Mouse (Mus musculus): ENCODE measurements around the gene Erc2. TPM values are rescaled to one million over a fixed set of nuclear protein-coding genes. Genes with fewer than 3 reads are reported as not detected.
"Not testable (repeated sequence)": the region's sequence is repeated elsewhere in the genome, so short reads cannot be mapped to it uniquely, and the experiment has no call there.

Gene Erc2
- total RNA-seq (2022): 100 to 1,000 TPM; 179 to 201 (median 190) TPM

DNA sequence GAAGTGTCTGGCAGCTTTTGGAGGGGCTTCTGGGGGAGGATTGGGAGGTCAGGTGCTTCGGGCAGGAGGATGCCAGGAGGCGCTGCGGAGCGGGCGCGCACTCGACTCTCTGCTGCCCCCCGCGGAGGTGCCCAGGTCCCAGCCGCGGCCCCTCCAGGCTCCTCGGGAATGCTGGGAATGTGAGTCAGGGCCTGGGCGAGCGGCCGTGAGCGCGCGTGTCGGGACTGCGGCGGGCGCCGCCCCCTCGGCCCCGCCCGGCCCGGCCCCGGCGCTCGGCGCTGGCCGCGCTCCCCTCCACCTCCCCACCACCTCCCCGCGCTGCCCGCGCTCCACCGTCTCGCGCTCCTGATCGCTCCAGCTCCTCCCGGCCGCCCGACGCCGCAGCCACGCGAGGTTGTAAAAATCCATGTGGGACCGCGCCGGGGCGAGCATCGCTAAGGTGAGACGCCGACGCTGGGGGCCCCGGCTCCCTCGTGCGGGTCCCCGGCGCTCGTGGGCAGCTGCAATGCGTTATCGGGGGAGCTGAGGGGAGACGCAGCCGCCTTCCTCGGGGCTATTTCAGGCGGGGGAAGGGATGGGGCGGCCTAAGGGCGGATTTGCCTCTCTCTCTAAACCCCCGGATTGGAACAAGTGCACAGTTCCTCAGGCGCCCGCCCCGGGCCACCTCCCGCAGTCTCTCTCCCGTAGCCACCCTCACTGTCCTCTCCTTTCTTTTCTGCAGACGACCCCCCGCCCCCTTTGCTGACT, at the start of gene Erc2:
Erc2 (plus strand) TSS at position 253 of the 747 bp plus-strand sequence.
- DNase-seq (ENCODE audit: low spot score in 2 of 2): peak; percentile 56 to 80

DNA sequence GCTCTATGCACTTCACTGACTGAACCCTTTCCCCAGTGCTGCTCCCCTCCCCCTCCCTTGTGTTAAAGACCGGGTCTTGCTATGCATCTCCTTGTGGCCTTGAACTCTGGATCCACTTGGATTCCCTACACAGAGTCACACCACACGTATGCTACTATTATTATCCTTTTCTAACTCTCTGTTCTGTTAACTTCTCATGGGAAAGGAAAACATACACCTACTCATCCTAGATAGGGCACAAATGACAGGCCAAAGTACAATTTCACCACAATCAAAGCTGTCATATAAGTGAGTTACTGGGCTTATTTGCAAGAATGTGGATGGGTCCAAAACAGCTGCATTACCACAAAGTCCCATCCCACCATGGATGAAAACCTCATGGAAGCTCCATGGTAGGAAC, 43.8 kb upstream of the Erc2 start:
- DNase-seq (ENCODE audit: low spot score in 2 of 2): no peak

DNA sequence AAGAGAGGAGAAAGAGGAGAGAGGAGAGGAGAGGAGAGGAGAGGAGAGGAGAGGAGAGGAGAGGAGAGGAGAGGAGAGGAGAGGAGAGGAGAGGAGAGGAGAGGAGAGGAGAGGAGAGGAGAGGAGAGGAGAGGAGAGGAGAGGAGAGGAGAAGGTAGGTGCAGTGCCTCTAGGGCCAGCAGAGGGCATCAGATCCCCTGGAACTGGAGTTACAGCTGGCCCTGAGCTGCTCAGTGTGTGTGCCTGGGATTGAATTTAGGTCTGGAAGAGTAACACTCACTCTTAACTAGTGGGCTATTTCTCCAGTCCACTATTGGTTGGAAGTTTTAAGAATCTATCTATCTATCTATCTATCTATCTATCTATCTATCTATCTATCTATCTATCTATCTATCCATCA, 32.6 kb upstream of the Erc2 start:
- DNase-seq (ENCODE audit: low spot score in 2 of 2): not testable (repeated sequence)

DNA sequence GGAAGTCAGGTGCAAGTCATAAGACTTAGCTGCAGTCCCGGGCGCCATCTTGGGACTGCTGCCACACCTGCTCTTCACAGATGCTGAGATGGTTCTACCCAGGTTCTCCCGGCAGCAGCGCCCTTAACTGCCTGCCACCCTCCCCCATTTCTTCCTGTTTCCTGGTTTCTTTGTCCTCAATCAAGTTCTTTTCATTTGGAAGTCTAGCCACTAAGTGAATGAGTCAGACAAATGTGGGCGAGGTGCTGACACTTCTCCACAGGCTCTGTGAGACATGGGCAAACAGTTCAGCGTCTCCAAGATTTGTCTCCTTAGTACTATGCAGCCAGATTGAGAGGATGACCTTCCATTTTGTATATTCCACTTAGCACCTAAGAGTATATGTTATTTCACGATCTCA, 30.1 kb upstream of the Erc2 start:
- no peak for DNase-seq (ENCODE audit: low spot score in 2 of 2)

DNA sequence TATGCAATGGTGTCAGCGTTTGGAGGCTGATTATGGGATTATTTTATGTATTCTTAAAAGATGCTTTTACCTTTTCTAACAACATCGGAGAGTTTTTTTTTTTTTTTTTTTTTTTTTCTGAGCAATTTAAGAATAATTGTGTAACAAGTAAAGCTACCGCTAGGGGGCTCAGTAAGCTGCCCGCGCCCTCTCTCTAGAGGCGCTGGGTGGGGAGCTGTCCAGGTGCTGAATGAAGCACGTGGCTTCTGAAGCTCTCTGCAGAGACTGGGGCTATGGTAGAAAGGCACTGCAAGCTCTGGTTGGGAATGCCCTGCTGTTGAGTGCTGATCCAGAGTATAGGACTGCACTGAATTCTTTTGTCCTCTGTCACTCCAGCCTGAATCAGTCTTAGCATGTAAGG, 26.0 kb upstream of the Erc2 start:
- no peak for DNase-seq (ENCODE audit: low spot score in 2 of 2)

DNA sequence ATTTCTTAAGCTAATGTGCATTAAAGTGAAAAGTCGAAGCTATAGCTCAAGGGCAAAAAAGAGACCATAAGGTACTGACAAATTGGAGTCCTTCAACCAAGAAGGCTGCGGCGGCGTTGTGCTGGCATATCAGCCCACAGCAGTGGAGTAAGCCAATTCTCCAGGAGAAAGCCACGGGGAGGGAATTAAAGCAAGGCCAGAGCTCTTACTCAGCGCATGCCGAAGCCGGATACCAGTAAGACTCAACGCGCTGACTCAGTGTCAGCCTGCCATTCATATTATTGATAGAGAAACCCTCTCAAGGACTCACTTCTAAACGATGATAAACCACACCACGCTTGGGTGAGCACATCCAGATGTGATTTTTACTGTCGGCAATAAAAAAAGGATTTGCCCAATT, 20.1 kb upstream of the Erc2 start:
- no peak for DNase-seq (ENCODE audit: low spot score in 2 of 2)

DNA sequence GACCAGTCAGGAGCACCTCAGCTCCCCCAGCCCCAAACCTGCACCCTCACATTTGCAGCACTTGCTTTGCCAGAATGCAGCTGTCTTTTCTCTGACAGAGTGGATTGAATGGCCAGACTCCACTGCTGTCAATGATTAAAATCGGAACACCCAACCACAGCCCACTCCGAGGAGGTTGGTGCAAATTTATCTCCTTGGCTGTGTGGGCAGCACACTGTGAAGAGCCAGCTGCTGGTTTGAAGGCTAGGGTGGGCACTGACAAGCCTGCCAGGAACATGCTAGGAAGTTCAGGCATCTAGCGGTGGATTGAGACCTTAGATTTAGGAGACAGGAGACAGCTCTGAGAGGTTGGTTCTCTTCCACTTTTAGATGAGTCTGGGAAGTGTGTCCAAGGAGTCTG, 14.8 kb upstream of the Erc2 start:
- DNase-seq (ENCODE audit: low spot score in 2 of 2): peak in 1 of 2 experiments; percentile 41

DNA sequence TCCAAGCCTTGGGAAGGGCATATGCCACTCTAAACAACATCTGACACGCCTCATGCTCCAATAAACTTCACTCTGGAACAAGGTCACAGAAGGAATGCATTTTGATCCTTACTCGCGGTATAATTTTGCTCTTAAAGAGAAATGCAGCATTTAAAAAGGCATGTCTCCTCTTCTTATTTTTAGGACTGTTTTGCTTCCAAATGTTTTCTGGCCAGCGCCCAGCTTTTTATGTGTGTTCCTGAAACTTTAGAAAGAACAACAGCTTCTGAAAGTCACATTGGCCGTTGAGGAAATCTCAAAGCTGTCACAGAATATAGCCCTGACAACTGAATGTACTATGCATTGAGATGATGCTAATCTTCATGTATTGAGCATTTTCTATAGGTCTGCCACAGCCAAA, 8.5 kb upstream of the Erc2 start:
- DNase-seq (ENCODE audit: low spot score in 2 of 2): no peak

DNA sequence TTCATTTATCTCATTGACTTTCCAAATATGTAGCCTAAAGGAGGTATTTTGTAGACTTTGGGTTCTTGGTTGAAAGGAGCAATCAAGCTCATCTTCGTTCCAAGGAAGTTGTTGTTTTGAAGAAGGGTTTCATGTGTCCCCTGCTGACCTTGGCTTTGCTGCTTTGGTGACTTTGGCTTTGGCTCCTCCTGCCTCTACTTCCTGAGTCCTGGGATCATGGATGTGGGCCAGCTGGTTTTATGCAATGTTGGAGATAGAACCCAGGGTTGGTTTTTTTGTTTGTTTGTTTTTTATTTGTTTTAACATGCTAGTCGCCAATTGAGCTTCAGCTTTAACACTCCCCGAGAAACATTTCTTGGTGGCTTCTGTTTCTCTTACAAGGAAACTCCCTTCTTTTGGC, 4.9 kb upstream of the Erc2 start:
- no peak for DNase-seq (ENCODE audit: low spot score in 2 of 2)

DNA sequence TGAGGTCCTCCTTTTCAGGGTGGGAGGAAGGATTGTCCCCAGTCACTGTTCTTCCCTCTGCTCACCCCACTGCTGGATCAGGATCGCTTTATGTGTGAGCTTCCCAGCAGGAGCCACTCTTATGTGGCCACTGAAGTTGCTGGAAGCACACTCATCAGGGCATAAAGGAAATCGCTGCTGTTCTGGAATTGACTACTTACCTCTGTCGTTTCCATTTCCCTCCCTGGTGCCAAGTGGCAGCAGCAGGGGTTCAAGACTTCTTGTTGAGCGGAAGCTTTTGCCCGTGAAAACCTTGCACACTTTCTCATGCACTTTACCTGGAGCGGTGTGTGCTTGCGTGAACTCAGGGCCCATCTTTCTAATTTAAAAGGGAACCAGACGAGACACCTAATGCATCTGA, 652 bp upstream of the Erc2 start:
- DNase-seq (ENCODE audit: low spot score in 2 of 2): no peak

DNA sequence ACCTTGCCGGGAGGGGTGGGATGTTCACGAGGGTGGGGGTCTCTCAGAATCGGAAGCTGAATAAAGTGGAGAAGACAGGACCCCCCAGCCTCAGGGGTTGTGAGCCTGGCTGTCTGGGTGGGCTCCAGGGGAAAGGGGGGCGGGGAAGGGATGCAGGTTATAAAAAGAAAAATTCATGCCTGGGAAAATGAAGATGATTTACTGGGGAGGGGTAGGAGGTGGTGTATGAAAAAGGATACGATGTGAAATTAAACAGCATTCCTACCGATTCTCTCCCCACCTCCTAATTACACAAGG, 643 bp downstream of the Erc2 start:
- no peak for DNase-seq (ENCODE audit: low spot score in 2 of 2)

DNA sequence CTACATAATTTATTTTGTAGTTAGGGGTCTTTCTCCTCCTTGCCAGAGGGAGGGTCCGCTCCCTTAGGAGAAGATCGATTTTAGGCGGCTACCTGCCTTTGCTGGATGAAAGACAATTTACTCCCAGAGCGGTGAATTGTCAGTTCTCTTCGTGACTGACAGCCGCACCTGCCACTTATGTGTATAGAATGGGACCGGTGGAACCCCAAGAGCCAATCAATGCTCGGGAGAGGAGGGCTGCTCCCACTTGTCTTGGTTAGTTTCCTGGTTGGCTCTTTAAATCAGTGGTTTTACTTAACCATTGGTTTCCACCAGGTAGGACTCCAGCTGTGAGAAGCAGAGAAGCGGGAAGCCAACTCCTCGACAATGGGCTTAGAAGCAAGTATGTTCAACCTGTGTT, 1.1 kb downstream of the Erc2 start:
- DNase-seq (ENCODE audit: low spot score in 2 of 2): peak; percentile 36 to 86

DNA sequence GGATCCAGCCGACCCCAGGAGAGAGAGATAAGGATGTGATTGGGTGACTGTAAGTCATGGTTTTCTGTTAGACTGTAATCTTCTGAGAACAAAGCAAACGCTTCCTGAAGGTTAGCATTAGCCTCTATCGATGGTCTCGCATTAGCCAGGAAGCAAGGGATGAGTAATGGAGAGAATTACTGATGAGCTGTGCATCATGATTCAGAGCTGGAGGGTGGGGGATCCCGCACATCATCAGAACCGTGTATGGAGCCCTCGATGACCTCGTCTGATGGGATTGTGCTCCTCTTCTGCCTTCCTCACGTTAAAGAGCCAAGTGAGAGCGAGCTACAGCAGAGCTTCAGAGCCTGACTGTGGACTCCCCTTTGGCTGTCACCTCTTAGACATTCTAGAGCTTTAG, 6.5 kb downstream of the Erc2 start:
- DNase-seq (ENCODE audit: low spot score in 2 of 2): no peak

DNA sequence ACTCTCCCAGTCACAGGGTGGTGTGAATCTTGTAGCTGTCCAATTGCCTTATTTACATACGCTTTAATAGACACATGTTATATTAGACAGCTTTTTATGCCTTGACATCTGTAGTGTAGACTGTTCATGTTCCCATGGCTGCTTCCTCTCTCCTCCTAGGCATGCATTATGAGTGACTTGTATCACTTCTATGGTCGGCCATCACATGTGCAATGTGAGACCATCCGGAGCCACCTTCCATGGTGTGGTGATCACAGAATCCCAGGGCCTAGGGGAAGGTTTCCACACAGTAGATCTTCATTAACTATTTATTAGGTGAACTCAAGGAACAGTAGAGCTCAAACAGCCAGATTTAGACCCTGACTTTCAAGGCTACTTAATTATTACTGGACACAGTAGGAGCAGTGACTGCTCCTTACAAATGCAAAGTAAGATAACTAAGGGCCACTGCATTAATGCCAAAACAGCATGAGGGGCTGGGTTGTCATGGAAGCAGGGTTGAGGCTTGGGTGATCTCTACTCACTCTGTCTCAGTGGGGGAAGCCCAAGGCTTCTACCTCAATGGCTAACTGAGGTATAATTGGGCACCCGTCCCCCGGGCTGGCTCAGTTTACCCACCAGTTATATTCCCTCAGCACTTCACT, 7.3 kb downstream of the Erc2 start:
- DNase-seq (ENCODE audit: low spot score in 2 of 2): no peak

DNA sequence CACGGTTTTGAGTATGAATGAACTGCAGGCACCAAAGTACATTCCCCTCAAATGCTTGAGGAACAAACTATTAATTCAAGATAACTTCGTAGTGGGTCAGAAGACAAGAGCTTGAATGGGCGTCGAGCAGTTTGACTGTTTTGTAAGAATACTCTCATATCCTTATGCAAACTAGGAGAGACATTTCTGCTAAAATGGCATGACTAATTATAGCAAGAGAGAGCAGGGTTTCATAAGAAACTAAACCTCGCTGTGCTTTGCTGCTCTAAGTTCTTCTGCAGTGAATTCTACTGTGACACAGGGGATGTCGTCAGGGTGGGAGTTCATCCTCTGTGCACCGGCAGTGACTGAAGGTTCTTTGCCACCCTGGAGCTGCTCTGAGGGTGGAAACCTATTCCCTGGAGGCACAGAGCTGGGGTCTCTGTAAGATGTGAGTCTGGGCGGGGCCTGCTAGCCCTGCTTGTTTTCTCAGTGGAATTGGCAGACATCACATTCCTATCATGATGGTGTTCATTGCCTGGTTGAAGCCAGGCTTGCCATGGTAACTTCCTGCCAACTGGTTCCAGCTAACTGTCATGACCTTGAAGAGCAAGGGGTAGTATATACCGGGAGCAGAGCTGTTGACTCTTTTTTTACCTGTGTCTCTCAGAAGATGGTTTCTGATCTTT, 8.9 kb downstream of the Erc2 start:
- DNase-seq (ENCODE audit: low spot score in 2 of 2): no peak

DNA sequence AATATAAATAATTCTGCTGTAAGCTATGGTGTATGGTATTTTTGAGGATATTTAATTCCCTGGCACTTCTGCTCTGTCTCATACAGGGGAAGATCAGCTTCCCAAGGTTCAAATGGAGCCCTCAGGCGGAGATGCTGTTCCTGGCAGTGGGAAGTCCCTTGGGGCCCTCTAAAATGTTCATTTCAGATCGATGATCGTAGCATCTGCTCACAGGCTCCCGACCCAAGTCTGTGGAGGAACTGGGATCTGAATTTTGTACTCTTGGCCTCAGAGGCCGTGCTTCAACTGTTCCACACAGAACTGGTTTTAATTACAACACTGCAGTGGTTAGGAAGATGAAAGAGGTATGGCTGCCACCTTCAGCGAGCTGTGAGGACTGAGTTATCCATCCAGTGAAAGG, 12.5 kb downstream of the Erc2 start:
- no peak for DNase-seq (ENCODE audit: low spot score in 2 of 2)

DNA sequence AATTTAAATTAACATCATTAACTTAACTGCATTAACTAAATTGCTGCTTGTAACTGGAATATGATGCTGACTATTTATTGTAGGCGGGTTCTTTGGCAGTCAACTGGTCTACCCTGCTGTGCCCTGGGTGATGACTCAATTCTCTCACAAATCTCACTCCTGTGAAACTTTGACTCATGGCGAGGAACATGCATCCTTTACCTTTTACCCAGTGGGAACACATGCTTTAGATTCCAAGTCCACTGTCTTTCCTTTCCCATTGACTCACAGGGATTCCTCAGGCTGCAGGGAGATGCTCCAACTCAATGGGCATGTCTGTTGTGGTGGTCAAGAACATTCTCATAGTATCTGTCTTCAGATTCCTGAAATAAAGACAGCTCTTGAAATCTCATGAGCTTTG, 14.3 kb downstream of the Erc2 start:
- no peak for DNase-seq (ENCODE audit: low spot score in 2 of 2)

DNA sequence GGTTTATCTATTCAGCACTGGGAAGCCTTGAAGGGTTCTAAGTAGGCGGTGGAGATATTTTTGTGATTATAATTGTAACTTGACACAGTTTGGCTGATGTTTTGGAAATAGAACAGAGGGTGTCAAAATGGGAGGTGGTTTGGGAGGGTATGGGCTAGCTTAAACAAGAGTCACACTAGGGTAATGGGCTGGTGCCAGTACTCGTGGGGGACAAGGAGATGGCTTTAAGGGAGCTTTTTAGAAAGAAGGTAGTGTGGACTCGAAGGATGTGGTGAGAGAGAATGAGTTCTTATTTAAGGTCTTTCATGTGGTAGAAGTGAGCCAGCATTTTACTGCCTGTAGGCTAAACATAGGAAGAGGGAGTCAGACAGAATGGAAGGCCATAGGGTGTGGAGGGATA, 19.2 kb downstream of the Erc2 start:
- peak in 1 of 2 experiments; percentile 63 for DNase-seq (ENCODE audit: low spot score in 2 of 2)

DNA sequence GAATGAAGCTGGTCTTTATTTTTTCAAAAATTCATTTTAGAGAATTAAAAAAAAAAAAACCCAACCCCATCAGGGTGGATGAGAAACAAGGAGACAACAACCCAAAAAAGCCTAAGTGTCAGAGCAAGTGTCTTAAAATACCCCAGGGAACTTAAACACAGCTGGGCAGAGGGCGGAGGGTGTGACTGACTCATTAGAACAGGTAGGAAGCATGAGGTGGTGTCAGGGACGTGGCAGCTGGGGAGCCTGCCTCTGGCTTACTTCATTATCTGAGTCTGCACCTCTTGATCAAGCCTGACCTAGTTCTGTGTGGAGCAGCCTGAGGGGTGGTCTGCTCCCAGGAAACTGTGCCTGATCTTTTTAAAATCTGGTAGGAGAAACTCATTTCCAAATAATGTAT, 20.8 kb downstream of the Erc2 start:
- DNase-seq (ENCODE audit: low spot score in 2 of 2): peak in 1 of 2 experiments; percentile 77

DNA sequence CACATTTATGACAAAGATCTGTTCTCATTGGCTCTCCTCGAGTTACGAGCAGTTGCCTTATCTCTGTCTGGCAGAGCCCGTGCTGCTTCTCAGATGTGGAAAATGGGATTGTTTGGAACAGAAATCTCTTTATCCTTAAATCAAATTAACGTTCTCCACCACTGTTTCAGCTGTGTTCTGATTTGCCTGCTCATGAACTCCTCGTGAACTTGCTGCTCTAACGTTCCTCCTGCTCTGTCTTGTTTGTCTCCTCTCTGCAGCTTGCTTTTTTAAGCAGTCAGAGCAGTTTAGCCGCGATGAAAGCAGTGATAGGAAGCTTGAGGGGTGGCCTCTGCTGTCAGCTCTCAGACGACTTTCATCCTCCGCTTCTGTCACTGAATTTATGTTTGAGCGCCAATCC, 32.4 kb downstream of the Erc2 start:
- no peak for DNase-seq (ENCODE audit: low spot score in 2 of 2)

DNA sequence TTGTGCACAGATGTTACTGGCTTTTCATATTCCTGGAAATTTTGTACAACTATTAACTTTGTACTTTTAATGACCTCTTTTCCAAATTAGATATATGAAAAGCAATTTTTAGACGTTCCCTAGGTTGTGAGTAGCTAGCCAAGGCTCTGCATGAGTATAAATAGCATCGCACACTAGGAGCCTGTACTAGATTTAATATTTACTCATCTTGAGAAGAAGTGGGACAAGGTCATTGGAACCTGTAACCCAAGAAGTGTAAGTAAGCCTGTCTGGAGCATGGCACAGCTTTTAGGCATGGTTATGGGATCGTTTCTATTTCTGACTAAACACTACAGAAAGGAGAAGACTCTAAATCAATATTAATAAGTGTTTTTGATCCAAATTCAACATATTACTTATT, 36.4 kb downstream of the Erc2 start:
- no peak for DNase-seq (ENCODE audit: low spot score in 2 of 2)

DNA sequence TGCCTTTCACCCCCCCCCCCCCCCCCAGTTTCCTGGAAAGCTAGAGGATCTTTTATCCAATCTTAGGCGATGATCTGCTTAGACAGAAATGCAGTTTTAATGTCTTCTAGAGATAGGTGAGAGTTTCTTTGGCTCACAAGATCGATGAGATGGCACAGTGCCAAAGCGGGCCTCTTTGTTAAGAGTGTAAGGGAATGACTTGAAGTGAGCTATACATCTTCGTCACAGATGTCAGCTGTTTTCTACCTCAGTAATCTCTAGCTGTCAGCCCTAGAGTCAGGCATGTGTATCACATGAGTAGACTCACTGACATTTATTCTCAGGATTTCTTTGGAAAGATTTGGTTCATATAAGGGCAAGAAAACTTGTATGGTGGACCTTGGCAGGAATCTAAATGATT, 39.2 kb downstream of the Erc2 start:
- DNase-seq (ENCODE audit: low spot score in 2 of 2): no peak

DNA sequence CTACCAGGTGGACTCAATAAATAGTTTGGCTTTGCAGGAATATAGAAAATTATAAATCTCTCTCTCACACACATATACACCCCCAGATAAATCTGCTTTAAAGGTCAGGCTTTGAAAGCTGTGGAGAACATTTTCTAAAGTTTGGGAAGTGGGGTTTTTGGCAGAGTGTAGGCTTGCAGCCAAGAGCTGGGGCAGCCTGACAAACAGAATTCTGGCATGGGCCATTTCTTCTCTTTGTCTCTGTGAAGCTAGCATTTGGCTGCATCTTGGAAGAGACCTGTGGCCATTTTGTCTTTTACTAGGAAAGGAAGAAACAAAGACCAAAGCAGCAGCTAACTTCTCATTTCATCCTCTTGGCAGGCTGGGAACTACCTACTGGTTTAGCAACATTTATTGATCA, 40.0 kb downstream of the Erc2 start:
- peak in 1 of 2 experiments; percentile 45 for DNase-seq (ENCODE audit: low spot score in 2 of 2)
